Mouse (Mus musculus) adrenal gland, adult (tissue): ENCODE results near the gene Lrmda.

Experiments used
- DNase-seq, 2 experiments: peaks; one replicate each; pipeline ENCODE4 v3.0.0; 2022 to 2023; ENCODE audit warnings: low spot score in 1 of 2; ENCODE audit not compliant: inconsistent age in 2 of 2

Gene Lrmda

GRCm38 (mm10) chr14:22471041-22471440 is 451.5 kb downstream of the Lrmda start:
- DNase-seq, result no peak

DNA sequence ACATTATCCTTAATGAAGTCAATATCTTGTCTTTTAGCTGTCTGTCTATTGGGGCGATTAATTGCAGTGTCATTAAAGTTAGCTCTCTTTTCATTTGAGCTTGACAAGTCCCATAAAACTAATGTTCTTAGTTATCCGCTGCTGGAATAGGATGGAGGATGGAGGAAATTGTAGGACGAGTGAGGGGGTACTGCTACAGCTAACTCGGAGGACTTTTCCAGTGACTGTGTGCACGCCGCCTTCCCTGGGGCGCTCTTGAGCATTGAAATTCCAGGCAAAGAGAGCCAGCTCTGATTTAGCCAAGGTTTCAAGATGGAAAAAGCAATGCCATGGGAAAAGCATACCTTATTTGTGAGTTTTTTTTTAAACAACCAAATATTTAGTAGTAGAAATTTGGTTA is 453.9 kb downstream of the Lrmda start:
- DNase-seq, result no peak

DNA sequence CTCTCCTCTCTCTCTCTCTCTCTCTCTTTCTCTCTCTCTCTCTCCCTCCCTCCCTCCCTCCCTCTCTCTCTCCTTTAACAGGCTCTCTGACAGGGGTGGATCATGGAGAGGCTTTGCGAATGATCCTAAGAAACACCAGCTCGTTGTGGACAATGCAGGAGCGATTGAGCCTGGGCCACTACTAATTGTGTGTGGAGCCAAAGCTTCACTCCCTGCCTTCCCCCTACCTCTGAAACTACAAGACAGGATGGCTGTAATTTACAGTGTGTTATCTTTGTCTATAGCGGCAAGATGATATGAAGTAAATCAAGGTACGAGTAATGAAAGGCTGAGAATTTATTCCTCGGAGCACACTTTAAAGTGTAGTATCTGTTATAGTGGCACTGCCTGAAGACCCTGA is 454.5 kb downstream of the Lrmda start:
- DNase-seq, result no peak

GRCm38 (mm10) chr14:22493326-22493725 is 473.8 kb downstream of the Lrmda start:
- no peak for DNase-seq

GRCm38 (mm10) chr14:22494290-22494689 is 474.8 kb downstream of the Lrmda start:
- no peak for DNase-seq

GRCm38 (mm10) chr14:22494866-22495265 is 475.4 kb downstream of the Lrmda start:
- peak in 1 of 2 experiments; percentile 57 for DNase-seq

- no peak for DNase-seq
Observed at GRCm38 (mm10) chr14:22495286-22495685, 475.8 kb downstream of the Lrmda start.

- no peak for DNase-seq
Observed at GRCm38 (mm10) chr14:22497636-22498131, 478.2 kb downstream of the Lrmda start.

DNA sequence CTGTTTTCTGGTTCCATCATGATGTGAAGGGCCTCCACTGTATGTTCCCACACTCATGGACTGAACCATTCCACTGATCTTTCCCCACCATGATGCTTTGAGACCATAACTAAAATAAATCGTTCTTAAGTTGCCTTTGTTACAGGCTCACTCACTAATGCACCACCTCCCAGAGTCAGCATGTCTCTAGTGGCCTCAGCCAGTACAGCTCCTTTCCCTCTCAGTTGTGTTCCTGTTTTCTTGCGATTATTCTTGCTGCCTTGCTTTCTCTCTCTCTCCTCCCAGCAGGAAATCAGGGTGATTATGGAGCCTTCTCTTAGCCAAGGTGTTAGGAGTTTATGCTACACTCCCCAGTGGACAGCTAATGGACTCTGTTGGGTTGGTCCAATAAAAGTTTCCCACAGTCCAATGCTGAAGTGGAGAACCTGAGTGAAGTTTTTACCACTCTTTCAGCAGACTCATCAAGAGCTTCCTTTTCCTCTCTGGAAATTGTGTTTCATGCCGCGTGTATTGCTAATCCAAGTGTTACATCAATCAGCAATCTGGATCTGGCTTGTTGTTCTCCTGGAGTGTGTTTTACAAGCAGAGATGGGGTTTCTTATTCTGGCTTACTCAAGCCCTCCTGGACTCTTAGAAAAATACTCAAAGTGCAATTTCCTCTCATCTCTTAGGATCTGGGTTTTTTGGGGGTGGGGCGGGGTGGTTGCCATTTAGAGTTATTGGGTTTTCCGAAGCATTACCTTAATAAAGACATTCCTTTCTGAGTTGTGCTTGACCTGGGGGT is 490.4 kb downstream of the Lrmda start:
- DNase-seq, result no peak

DNA sequence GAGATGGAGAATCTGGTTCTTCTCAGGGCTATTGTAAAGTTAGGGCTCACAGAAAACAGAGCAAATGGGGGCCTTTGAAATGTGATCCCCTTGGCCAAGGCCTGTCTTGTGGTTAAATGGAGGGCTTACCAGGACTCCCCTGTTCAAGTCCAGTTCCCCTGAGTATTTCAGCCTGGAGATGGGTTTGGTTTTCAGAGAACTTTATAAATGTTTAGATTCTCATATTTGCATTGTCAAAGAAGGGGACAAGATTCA is 490.9 kb downstream of the Lrmda start:
- DNase-seq, result no peak

DNA sequence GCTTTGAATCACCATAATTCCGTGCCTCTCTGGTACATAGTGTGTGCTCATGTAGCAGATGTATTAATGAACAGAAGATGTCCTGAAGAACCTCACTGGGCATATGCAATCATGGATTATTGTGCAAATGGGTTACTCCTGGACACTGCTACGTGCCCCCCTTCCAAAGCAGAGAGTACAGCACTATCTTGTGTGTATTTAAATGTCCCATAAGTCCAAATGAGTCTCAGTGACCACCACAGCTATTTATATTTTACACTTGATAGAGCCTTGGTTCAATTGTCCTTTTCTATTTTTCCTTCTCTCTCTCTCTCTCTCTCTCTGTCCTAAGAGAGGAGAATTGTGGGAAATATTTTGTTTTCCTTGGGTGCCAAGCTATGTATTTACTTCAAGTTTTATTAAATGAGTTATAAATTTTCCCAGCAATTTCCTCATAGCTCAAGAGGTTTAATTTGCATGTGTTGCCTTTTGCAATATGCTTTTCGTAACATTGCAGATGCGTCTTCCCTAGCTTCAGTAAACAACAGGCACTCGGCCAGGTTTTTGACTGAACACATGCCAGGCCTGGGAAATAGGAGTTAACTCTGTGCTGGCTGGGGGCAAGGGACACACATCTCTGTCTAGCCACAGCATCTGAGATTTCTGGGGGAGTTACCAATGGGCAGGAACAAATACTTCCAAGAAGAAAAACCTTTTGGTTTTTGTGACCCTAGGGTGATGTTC is 495.0 kb downstream of the Lrmda start:
- peak in 1 of 2 experiments; percentile 62 for DNase-seq

DNA sequence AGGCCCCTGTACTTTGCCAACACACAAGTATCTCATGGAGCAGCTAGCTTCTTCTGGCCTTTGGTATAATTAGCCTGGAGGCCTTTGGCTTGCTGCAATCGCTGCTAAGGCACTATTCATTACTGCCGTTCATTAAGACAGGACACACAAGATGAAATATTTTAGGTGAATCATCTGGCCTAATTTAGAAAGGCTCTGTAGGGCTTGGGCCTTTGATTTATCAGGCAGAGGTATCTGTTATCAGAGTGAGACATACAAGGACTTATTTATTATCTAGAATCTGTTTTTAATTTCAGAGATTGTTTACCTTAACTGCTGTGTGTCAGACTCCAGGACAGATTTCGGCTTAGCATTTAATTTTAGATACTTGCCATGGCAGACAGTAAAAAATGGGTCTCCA is 511.2 kb downstream of the Lrmda start:
- DNase-seq, result peak in 1 of 2 experiments; percentile 71

GRCm38 (mm10) chr14:22533501-22533900 is 514.0 kb downstream of the Lrmda start:
- DNase-seq, result peak in 1 of 2 experiments; percentile 36

DNA sequence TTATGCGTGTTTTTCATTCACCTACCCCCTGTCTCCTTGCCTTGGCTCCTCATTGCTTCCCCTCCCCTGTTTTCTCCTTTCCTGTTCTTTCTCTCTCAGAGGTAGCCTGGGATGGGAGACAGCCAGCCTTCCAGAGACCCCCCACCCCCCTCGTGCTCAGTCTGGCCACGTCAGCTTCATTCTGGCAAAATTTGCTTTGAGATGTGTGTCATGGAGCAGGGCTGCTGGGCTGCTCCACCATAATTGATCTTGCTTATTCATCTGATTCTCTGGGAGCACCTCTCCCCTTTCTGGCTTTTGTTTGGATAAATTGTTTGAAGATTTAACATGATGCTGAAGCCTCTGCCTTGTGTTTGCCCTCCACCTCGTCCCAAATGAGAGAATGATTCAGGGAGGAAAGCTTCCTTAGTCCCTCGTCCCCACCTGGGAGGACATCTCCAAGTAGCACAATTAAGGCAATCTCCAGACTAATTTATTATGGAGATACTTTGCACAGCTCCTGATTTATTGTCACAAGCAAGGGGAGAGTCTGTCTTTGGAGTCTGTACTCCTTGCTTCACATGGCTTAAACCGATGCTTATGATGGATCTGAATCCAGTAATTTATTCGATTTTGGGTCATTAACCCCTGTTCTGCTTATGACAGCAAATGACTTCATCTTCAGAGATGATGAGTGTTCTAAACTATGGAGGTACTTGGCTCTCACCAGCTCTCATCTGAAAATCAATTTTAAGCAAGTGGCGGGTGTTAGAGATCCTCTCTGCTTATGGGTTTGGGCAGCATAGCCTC is 526.6 kb downstream of the Lrmda start:
- no peak for DNase-seq

DNA sequence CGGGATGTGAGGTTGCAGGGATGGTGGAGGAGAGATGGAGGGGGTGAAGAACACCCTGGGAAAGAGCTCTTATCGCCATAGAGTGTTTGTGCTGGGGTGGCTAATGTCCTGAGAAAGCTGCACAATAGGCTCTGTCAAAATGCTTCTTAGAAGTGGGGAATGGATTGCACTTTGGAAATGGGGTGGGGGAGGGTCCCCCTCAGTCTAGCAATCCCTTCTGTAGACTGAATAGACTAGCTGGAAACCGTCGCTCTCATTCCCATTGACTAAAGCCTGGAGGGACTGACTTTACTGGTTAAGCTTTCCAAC is 527.1 kb downstream of the Lrmda start:
- no peak for DNase-seq

- DNase-seq, result no peak
Observed at GRCm38 (mm10) chr14:22548286-22548685, 528.8 kb downstream of the Lrmda start.

- no peak for DNase-seq
Observed at GRCm38 (mm10) chr14:22549166-22549565, 529.7 kb downstream of the Lrmda start.

DNA sequence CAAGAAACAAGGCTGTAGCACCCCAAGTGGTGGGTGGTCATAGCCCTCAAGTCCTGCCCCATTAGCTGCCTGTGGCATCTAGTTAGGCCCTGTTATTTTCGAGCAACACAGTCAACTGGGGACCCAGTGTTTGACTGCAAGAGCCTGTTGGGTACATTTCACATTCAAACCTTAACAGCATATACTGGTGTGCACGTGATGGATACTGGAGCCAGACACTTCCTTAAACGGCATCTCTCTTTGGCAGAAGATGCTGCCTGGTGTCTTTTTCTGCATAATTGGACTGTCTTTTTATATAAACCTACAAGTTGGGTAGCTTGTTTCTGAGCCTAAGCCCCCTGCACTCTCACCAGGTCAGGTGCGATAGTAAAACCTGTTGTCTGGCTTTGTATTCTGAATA is 532.8 kb downstream of the Lrmda start:
- no peak for DNase-seq

- DNase-seq, result no peak
Observed at GRCm38 (mm10) chr14:22552841-22553240, 533.3 kb downstream of the Lrmda start.

GRCm38 (mm10) chr14:22553717-22554116 is 534.2 kb downstream of the Lrmda start:
- DNase-seq, result no peak

DNA sequence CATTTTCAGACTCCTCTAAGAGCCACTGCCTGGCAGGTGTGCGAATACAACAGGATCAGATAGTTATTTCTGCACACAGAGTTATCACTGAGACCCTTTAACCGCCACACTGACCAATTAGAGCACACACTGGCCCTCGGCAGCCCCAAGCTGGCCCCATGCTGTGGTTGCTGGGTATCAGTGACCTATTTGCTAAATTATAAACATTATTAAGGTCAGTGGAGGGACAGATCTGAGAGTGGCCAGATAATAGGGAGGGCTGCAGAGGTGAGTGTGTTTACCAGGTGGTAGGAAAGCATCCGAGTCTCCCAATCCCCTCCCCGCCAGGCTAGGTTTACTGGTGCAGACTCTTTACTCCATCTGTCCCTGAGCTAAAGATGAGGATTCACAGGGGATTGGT is 553.0 kb downstream of the Lrmda start:
- DNase-seq, result no peak

GRCm38 (mm10) chr14:22573585-22573984 is 554.1 kb downstream of the Lrmda start:
- DNase-seq, result no peak
